Mouse (Mus musculus) bone marrow macrophage, adult 2 months (primary cell): ENCODE data around the gene Pou1f1.

Source experiments
- CTCF ChIP-seq: IDR thresholded peaks from 2 replicates; pipeline ENCODE4 v1.5.1; 2012; ENCODE audit warnings: low read depth, mild to moderate bottlenecking, low read length, moderate library complexity
- POLR2A ChIP-seq: IDR thresholded peaks from 2 replicates; pipeline ENCODE4 v1.6.1; 2012; ENCODE audit warnings: mild to moderate bottlenecking, low read depth, low read length, borderline replicate concordance

- TF ChIP-seq CTCF (no peak), POLR2A (no peak)
These were observed 57.2 kb downstream of the Pou1f1 start for GRCm38 (mm10) chr16:65577298-65578029.
